Mouse (Mus musculus) stomach, embryonic 14.5 days (tissue): ENCODE results near the gene Cym. TPM values are rescaled to one million over a fixed set of nuclear protein-coding genes. Genes with fewer than 3 reads are reported as not detected.

Source experiments
- ATAC-seq: fragments of 200-750 bp; cut with Nextera tagmentation; 2 replicates; pipeline ENCODE4 v1.8.0; 2017; ENCODE audit warnings: low read depth, moderate TSS enrichment; ENCODE audit not compliant: insufficient number of reproducible peaks, insufficient read depth, low FRiP score
- H3K27ac ChIP-seq: fragments of 300-500 bp; sonication (generic); 2 replicates; pipeline ENCODE4 v1.5.1; 2014; ENCODE audit warnings: mild to moderate bottlenecking, low read length, moderate library complexity, mixed read lengths
- H3K27me3 ChIP-seq: fragments of 300-500 bp; sonication (generic); 2 replicates; pipeline ENCODE4 v1.6.1; 2014; ENCODE audit warnings: low read length, control low read depth, mixed read lengths; ENCODE audit not compliant: control insufficient read depth, insufficient read depth
- H3K36me3 ChIP-seq: fragments of 300-500 bp; sonication (generic); 2 replicates; pipeline ENCODE4 v1.6.1; 2014; ENCODE audit warnings: mild to moderate bottlenecking, control low read depth, low read length, moderate library complexity, mixed read lengths; ENCODE audit not compliant: control insufficient read depth, insufficient read depth
- H3K4me1 ChIP-seq: fragments of 300-500 bp; sonication (generic); 2 replicates; pipeline ENCODE4 v1.6.1; 2014; ENCODE audit warnings: low read length, control low read depth, mixed read lengths; ENCODE audit not compliant: control insufficient read depth, insufficient read depth
- H3K4me2 ChIP-seq: fragments of 300-500 bp; sonication (generic); replicated peaks from 2 replicates; pipeline ENCODE4 v1.6.1; 2014; ENCODE audit warnings: low read depth, low read length, control low read depth
- H3K4me3 ChIP-seq: fragments of 300-500 bp; sonication (generic); 2 replicates; pipeline ENCODE4 v1.5.1; 2014; ENCODE audit warnings: low read depth, low read length, control low read depth
- H3K9ac ChIP-seq: fragments of 300-500 bp; sonication (generic); replicated peaks from 2 replicates; pipeline ENCODE4 v1.6.1; 2014; ENCODE audit warnings: low read depth, mild to moderate bottlenecking, control low read depth, low read length, moderate library complexity, mixed read lengths
- H3K9me3 ChIP-seq: fragments of 300-500 bp; sonication (generic); 2 replicates; pipeline ENCODE4 v1.6.1; 2016; ENCODE audit warnings: low read depth, low read length, control low read depth; ENCODE audit not compliant: control insufficient read depth
- WGBS: fragments of 180-500 bp; shearing (Covaris S2); extraction: QIAGEN DNeasy Blood & Tissue Kit; methylation state at CpG from one replicate; pipeline ENCODE4 v1.1.7; 2014; 5-methylcytosine and 5-hydroxymethylcytosine counted together
- polyA plus RNA-seq: library from polyadenylated mRNA; unstranded; fragments of >200 nt; fragmentation: Nextera tagmentation; extraction: Ambion mirVana; gene quantifications from 2 replicates; pipeline ENCODE4 v1.2.1, GENCODE M21; 2014

The Cym gene
- polyA plus RNA-seq, 1 experiment from 2014 or later: 2,615 TPM

DNA sequence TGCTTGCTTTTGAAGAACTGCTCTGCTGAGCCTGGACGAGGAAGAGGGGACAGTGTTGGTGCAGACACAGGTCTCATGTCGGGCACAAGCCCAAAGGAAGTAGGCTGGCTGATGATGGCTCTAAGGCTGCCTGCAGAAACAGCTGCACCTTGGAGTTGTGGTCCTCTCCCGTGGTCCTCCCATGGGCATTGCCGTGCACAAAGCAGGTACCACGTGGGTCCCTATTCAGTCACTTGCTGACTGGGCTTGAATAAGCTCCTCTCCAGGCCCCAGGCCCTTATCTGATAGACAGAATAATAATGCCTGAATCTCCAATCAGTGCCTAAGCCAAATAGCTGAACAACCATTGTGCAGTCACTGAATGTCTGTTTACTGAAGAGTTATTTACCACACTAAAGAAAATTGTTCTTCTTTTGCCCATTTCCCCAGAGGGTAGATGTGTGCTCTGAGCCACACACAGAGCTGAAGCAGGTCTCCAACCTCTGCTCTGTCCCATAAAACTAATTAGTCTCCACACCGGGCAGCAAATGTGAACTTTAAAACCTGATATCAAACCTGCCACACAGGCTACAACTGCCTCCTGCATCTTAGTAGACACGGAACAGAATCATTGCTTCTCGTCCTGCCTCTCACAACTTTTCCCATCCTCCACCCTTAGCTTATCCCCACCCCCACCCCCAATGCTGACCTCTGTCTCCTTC, 5.0 kb downstream of the Cym start:
- Histone ChIP-seq H3K27ac (no peak overlapping the region), H3K27me3 (no peaks in the 10 kb centered on the region), H3K4me1 (no peaks in the 10 kb centered on the region), H3K36me3 (no peaks in the 10 kb centered on the region), H3K4me3 (no peak overlapping the region), H3K9ac (no peak overlapping the region), H3K4me2 (no peak overlapping the region), H3K9me3 (no peaks in the 10 kb centered on the region)
- no peak for ATAC-seq
- 64% methylated on average over 8 of the region's 8 CpGs for WGBS

DNA sequence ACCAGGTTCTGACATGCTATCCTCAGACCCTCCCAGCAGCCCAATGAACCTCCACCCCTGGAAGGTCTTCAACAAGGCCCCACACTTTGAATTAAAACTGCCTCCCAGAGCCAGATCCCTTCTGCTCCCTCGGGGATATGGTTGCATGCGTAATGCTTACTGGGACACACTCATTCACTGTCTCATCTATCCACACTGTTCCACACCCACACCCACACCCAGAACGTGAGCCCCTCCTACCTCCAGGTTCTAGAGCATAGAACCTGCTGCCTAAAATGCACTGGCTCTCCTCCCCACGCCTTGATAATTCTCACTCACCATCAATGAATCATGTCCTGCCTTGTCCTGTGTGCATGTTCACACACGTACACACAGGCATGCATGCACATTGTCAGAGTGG, 6.9 kb downstream of the Cym start:
- Histone ChIP-seq H3K9ac (no peak overlapping the region), H3K4me1 (no peaks in the 10 kb centered on the region), H3K27me3 (no peaks in the 10 kb centered on the region), H3K27ac (no peak overlapping the region), H3K36me3 (no peaks in the 10 kb centered on the region), H3K9me3 (no peaks in the 10 kb centered on the region), H3K4me3 (no peak overlapping the region), H3K4me2 (no peak overlapping the region)
- no peak for ATAC-seq
- WGBS: 82% methylated on average over 5 of the region's 5 CpGs

DNA sequence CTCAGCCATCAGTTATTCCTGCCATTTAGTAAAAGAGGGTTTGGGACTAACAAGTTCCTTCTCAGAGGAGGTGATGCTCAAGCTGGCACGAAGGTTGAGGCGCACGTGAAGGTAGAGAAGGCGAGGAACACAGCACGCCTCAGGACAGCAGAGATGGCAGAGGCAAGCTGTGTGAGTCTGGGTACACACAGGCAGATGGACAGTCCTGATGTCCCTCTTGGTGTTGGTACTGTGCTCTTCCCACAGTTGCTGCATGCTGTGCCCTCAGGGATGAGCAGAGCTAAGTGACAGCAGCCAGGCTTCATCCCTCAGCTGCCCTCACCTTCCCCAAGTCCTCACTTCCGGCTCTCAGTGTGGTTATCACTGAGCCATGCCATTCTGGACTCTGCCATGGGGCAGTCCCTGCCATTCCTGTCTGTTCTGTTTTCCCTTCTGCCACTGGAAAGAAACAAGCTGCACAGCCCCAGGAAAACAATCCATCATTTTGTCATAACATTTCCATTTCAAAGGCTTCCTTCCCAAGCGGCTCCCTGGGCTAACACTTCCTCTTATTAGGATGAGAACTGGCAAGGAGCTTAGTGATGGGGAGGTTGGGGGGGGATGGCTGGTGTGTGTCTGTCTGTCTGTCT, 13.8 kb downstream of the Cym start:
- Histone ChIP-seq H3K4me2 (no peak overlapping the region), H3K9ac (no peak overlapping the region), H3K36me3 (no peaks in the 10 kb centered on the region), H3K9me3 (no peaks in the 10 kb centered on the region), H3K27me3 (no peaks in the 10 kb centered on the region), H3K4me3 (no peak overlapping the region), H3K27ac (no peak overlapping the region), H3K4me1 (no peaks in the 10 kb centered on the region)
- 62% methylated on average over 7 of the region's 7 CpGs for WGBS
- no peak for ATAC-seq

DNA sequence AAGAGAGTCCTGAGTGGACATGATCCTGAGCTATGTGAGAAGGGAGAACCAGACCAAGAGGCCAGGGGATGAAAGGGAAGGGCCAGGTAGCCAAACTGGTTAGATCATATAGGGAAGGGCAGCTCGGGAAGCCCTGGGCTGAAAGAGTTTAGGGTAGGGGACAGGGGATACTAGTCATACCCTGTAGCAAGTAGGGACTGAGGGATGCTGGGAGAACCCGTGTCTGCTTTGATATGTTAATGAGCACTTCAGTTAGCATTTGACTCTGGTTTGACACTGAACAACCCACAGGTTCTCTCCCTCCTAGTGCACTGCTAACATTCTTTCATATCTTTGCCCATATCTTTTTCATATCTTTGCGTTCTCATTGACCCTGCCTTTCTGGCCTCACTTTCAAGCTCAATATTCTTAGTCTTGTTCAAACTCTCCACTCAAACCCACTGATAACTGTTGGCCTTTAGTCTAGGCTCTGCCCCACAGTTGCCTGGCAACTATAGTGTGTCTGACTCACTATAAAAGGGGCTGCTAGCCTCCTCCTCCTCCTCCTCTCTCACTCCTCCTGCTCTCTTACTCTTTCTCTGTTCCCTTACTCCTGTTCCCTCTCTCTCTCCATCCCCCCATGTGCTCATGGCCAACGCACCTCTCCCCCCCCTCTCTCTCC, 14.9 kb downstream of the Cym start:
- no peak overlapping the region for H3K27ac ChIP-seq
- no peaks in the 10 kb centered on the region for H3K4me1 ChIP-seq
- no peaks in the 10 kb centered on the region for H3K27me3 ChIP-seq
- H3K4me3 ChIP-seq: no peak overlapping the region
- 52% methylated on average over 4 of the region's 4 CpGs for WGBS
- no peak overlapping the region for H3K4me2 ChIP-seq
- H3K36me3 ChIP-seq: no peaks in the 10 kb centered on the region
- peak; percentile 75 for ATAC-seq
- H3K9ac ChIP-seq: no peak overlapping the region
- no peaks in the 10 kb centered on the region for H3K9me3 ChIP-seq

DNA sequence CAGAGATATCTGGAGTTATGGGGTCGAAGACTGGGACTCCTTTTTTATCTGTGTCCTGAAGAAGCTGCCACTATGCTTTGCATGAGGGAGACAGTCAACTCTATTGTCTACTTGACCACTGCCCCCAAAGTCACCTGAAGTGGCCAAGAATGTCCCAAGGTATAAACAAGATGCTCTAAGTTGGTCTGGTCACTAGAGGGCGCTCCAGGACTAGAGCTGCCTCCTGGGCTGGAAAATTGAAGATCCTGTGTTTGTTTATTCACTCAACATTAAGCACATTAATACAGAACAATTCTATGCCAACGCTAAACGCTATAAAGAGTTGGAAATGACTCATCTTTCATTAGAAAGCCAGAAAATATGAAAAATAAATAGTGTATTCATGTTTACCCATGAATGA, 15.5 kb downstream of the Cym start:
- 11% methylated on average over 4 of the region's 4 CpGs for WGBS
- no peaks in the 10 kb centered on the region for H3K36me3 ChIP-seq
- no peak overlapping the region for H3K9ac ChIP-seq
- H3K9me3 ChIP-seq: no peaks in the 10 kb centered on the region
- no peak overlapping the region for H3K4me2 ChIP-seq
- no peak overlapping the region for H3K4me3 ChIP-seq
- no peaks in the 10 kb centered on the region for H3K4me1 ChIP-seq
- no peak overlapping the region for H3K27ac ChIP-seq
- ATAC-seq: no peak; the same call in 1 of the 2 replicates
- H3K27me3 ChIP-seq: no peaks in the 10 kb centered on the region

DNA sequence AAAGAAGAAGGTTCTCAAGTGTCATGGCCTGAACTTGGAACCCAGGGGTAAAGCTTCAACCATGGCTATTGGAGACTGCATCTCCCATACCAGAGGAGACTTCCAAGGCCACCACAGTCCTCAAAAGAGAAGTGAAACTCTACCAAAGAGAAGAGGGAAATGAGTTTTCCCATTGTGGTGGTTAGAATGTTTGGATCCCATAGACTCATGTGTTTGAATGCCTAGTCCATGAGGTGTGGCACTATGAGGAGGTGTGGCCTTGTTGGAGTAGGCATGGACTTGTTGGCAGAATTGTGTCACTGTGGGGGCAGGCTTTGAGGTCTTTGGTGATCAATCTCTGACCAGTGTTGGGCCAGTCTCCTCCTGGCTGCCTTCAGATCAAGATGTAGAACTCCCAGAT, 16.4 kb downstream of the Cym start:
- H3K27ac ChIP-seq: no peak overlapping the region

DNA sequence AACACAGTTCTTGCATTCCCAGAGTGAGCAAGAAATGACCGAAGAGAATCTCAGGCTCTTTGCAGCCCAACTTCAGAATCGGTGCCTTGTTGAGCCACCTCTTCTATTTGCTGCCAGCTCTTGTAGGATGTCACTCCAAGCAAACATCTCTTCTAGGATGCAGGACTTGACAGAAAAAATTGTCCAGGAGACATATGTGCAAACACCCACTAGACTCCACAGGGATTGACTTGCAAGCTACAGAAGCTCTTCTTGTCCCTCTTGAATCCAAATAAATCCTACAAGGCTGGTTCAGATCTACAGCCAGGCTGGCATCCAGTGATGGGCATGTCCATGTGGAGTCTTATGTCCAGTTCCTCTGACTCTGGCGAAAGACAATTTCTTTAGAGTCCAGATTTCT, 17.1 kb downstream of the Cym start:
- Histone ChIP-seq H3K36me3 (no peaks in the 10 kb centered on the region), H3K27me3 (no peaks in the 10 kb centered on the region), H3K9ac (no peak overlapping the region), H3K9me3 (no peaks in the 10 kb centered on the region), H3K27ac (no peak overlapping the region), H3K4me2 (no peak overlapping the region), H3K4me1 (no peaks in the 10 kb centered on the region), H3K4me3 (no peak overlapping the region)
- no peak for ATAC-seq
- 78% methylated on average over 3 of the region's 3 CpGs for WGBS

More for the DNA sequence above, 16.4 kb downstream of the Cym start:
- H3K9ac ChIP-seq: no peak overlapping the region
- no peaks in the 10 kb centered on the region for H3K27me3 ChIP-seq
- H3K4me1 ChIP-seq: no peaks in the 10 kb centered on the region
- no peak for ATAC-seq
- H3K9me3 ChIP-seq: no peaks in the 10 kb centered on the region
- no peak overlapping the region for H3K4me2 ChIP-seq
- no peaks in the 10 kb centered on the region for H3K36me3 ChIP-seq
- H3K4me3 ChIP-seq: no peak overlapping the region

DNA sequence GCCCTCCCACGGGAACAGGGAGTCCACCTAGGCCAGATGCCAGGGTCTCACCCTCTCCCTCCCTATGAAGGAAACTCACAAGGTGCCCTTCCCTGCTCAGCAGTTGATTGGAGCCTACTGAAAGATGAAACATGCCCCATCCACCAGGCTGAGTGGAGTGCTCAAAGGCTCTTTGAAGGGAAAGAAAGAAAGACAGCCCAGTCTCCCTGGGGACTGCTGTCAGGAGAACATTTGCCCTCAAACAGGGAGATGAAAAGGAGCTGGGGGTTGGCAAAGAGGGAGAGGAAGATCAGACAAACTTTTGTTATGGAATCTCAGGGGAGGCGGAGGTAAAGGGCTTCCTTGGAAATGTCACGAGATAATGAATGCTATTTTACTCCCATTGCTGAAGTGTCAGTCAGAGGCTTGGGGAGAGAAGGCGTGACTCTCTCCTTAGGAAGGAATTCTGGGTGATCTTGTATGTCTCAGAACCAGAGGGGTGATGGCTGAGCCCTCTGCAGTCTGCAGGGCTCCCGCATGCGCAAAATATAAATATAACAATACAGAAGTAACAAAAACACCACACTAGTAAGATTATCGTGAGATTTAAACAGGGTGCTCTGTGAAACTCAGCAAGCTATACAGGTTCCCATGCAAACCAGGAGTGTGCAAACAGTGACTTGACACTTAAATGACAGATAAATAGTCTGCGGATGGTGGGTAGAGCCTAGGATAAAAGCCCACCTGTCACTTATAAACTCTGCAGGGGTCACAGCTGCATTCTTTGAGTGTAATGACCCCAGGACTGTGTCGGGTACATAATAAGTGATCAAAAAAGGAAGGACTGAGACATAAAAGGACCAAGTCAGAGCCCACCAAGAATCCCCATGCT, 20.0 kb downstream of the Cym start:
- 29% methylated on average over 9 of the region's 9 CpGs for WGBS

More for the DNA sequence above, 20.0 kb downstream of the Cym start:
- H3K4me2 ChIP-seq: no peak overlapping the region
- no peak overlapping the region for H3K9ac ChIP-seq
- no peaks in the 10 kb centered on the region for H3K9me3 ChIP-seq
- no peaks in the 10 kb centered on the region for H3K4me1 ChIP-seq
- H3K27me3 ChIP-seq: no peaks in the 10 kb centered on the region
- no peak for ATAC-seq
- no peak overlapping the region for H3K27ac ChIP-seq
- H3K4me3 ChIP-seq: no peak overlapping the region
- H3K36me3 ChIP-seq: no peaks in the 10 kb centered on the region
